Mouse (Mus musculus): ENCODE measurements around the gene Selenon.

- TF ChIP-seq MEF2A (IDR thresholded peaks at IDR 0.05; ENCODE audit: borderline replicate concordance, low read depth, low read length) (no peak), POLR2A (IDR thresholded peaks at IDR 0.05; ENCODE audit: low read depth, low read length) (no peak)
Measured at GRCm38 (mm10) chr4:134523447-134523846, 28.5 kb downstream of the Selenon start.
